Mouse (Mus musculus): ENCODE data around the gene Zc3h6.

The Zc3h6 gene

GRCm38 (mm10) chr2:129035381-129035780 lies 68.2 kb downstream of the Zc3h6 start:
- DNase-seq (ENCODE audit: low read depth): no peak

- no peak for DNase-seq (ENCODE audit: low read depth)
Observed at GRCm38 (mm10) chr2:129038426-129038936, 71.3 kb downstream of the Zc3h6 start.

GRCm38 (mm10) chr2:129038937-129039631 lies 71.9 kb downstream of the Zc3h6 start:
- no peak for DNase-seq (ENCODE audit: low read depth)

- peak; percentile 73 for DNase-seq (ENCODE audit: low read depth)
Observed at GRCm38 (mm10) chr2:129040567-129040966, 73.4 kb downstream of the Zc3h6 start.

DNA sequence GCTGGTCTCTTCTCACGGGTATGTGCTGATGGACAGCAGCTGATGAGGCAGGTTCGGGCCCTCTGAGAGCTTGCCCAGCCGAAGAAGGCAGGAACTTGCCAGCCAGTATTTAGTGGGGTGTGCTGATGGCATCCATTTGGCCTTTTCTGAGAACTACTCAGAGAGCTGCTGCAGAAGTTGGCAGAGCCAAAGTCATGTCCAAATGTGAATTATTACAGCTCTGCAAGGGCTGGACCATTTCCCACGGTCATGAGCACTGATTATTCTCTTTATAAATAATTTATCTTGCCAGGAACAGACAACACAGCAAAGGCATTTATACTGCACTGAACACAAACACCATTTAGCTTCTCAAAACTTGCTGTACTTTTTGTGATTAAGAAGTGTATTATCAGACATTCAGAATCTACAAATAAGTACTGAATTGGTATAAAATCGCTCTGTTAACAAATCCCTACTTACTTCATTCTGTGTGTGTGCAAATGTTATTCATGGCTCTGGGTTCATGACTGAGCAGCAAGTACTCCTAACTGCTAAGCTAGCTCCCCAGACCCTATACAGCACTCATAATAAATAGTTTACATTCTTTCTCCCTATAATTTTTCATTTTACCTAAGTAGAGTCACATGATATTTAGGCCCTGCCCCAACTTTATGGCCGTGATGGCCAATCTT lies 79.1 kb downstream of the Zc3h6 start:
- DNase-seq (ENCODE audit: low read depth): no peak

GRCm38 (mm10) chr2:129046846-129047196 lies 79.6 kb downstream of the Zc3h6 start:
- DNase-seq (ENCODE audit: low read depth): no peak

DNA sequence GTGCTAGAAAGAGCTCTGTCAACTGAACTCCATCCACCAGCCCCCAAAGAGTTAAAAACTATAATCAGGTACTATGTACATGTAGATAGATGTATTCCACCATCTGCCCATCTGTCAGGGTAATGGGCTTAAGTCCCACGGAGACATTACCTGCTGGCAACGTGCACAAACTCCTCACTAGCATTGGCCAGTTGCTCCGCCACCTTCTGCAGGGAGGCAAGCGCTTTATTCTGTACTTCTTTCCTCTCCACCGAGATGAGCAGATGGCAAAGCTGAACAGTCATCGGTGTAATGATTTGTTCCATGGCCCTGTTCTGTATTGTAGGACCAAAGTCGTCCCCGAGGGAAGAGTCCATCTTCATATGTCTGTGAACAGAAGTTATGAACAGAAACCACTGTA lies 80.6 kb downstream of the Zc3h6 start, which contains the start of gene Vinac1:
Vinac1 (minus strand) TSS at position 362 of the 400 bp plus-strand sequence.
- DNase-seq (ENCODE audit: low read depth): no peak

- DNase-seq (ENCODE audit: low read depth): no peak
Observed at GRCm38 (mm10) chr2:129052451-129052983, 85.3 kb downstream of the Zc3h6 start.

- DNase-seq (ENCODE audit: low read depth): no peak
Observed at GRCm38 (mm10) chr2:129055741-129056140, 88.5 kb downstream of the Zc3h6 start.

- DNase-seq (ENCODE audit: low read depth): peak; percentile 31
Observed at GRCm38 (mm10) chr2:129056597-129056996, 89.4 kb downstream of the Zc3h6 start.

GRCm38 (mm10) chr2:129057256-129057655 lies 90.1 kb downstream of the Zc3h6 start:
- no peak for DNase-seq (ENCODE audit: low read depth)

DNA sequence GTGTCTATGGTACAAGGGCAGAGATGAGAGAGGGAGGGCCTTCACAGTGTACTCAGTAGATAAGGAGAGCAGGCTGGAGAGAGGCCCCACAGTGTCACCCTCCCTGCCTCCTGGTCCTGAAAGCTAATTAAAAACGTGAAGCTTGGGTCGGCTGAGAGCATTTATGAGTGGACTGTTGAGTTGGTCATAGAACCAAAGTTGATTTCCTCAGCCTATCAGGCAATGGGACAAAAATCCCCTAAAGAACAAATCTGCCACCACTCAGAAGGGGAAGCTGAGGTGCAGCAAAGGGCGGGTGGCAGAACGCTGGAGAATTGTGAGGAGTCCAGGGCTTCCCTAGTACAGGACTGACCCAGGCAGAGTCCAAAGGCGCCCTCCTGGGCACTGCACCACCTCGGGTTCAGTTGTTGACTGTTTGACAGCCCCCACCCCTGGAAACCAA lies 90.7 kb downstream of the Zc3h6 start:
- no peak for DNase-seq (ENCODE audit: low read depth)

GRCm38 (mm10) chr2:129061456-129062059 lies 94.4 kb downstream of the Zc3h6 start:
- DNase-seq (ENCODE audit: low read depth): no peak

DNA sequence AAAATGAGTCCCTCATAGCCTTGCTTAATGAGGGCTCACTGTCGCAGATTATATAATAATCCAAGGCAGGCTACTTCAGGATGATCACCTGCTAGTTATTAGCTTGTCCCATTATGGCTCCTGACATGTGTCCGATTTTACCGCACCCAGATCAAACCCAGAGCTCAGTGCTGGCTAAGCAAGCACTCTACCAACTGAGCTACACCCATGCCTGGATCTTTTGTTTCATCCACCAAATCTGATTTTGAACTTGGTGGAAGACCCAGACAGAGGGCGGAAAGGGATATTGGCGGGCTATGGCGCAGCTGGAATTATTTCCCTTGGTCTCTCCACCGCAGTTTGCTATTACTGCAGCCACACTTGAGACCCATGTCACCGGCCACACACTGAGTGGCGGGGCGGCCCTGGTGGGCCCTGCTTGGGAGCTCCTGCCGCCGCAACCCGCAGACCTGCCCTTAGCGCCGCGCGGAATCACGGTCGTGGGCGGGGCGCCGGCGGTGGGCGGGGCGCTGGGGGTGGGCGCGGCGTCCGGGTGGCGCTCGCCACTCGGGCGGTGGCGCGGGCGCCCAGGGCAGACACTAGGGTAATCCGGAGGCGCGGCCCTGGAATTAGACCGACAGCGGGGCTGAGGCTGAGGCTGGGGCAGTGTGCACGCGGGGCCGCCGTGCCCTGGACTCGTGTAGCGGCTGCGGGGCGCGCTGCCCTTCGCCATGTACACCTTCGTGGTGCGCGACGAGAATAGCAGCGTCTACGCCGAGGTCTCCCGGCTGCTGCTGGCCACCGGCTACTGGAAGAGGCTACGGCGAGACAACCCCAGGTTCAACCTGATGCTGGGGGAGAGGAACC lies 98.5 kb downstream of the Zc3h6 start, which contains the start of gene Ttl:
Ttl (plus strand) TSS at position 506 of the 846 bp plus-strand sequence.
- no peak for DNase-seq (ENCODE audit: low read depth)

- no peak for DNase-seq (ENCODE audit: low read depth)
Observed at GRCm38 (mm10) chr2:129066326-129066725, 99.1 kb downstream of the Zc3h6 start.

Data from 416B (cell line).